Mouse (Mus musculus): ENCODE data around the gene 4930435E12Rik. TPM values are rescaled to one million over a fixed set of nuclear protein-coding genes. Genes with fewer than 3 reads are reported as not detected.

Gene 4930435E12Rik
- total and polyA plus RNA-seq, 3 experiments = not detected

- no peaks in the 10 kb centered on the region for H3K27me3 ChIP-seq (replicated peaks)
- in situ Hi-C loops (cut with MboI; ENCODE audit: low pct_ligation_motif_present, low pct_unique_long_range_greater_than_20kb, low sequenced_read_pairs) (no loop called here), dilution Hi-C loops (cut with MboI; ENCODE audit: extremely low pct_ligation_motif_present, extremely low pct_unique_long_range_greater_than_20kb, low sequenced_read_pairs) (no loop called here)
- H3K4me3 ChIP-seq (replicated peaks in 1 of 3; ENCODE audit: low read depth in 2 of 3, low read length in 2 of 3, poor library complexity in 1 of 3) = no peak overlapping the region
- no peaks in the 10 kb centered on the region for H3K79me2 ChIP-seq (replicated peaks; ENCODE audit: control insufficient read depth, extremely low read depth, insufficient read depth, poor library complexity, severe bottlenecking)
- H3K36me3 ChIP-seq (replicated peaks in 1 of 2; ENCODE audit: control insufficient read depth in 1 of 2, insufficient read depth in 1 of 2, low read length in 1 of 2) = no peaks in the 10 kb centered on the region
- TF ChIP-seq EP300 (IDR thresholded peaks at IDR 0.05; ENCODE audit: low read length) (peak; percentile 28; the same call in 1 of the 2 replicates), MAX (IDR thresholded peaks at IDR 0.05; ENCODE audit: low read length) (no peak)
- no peaks in the 10 kb centered on the region for H3K9me3 ChIP-seq (replicated peaks; ENCODE audit: low read length)
- H3K27ac ChIP-seq (ENCODE audit: insufficient read depth, low read depth) = no peak overlapping the region
- H3K4me1 ChIP-seq (ENCODE audit: control insufficient read depth in 1 of 2, insufficient read depth in 2 of 2) = peaks cover 0 to 3% of the 10 kb centered on the region in 2 experiments; a peak in 1 of 4 replicates
- no peak overlapping the region for H3K9ac ChIP-seq (ENCODE audit: insufficient read depth, low read depth)
- no peak for DNase-seq (ENCODE audit: extremely low read depth)
- H3K4me2 ChIP-seq (ENCODE audit: insufficient read depth, low read depth, poor library complexity, severe bottlenecking) = no peak overlapping the region
Measured at GRCm38 (mm10) chr16:38789016-38789415, 39.5 kb downstream of the 4930435E12Rik start.

GRCm38 (mm10) chr16:38785301-38785700, 43.2 kb downstream of the 4930435E12Rik start:
- Histone ChIP-seq H3K9me3 (replicated peaks; ENCODE audit: low read length) (no peaks in the 10 kb centered on the region), H3K4me1 (ENCODE audit: control insufficient read depth in 1 of 2, insufficient read depth in 2 of 2) (peaks cover 0 to 3% of the 10 kb centered on the region in 2 experiments; a peak in 1 of 4 replicates), H3K36me3 (replicated peaks in 1 of 2; ENCODE audit: control insufficient read depth in 1 of 2, insufficient read depth in 1 of 2, low read length in 1 of 2) (no peaks in the 10 kb centered on the region), H3K4me2 (ENCODE audit: insufficient read depth, low read depth, poor library complexity, severe bottlenecking) (no peak overlapping the region), H3K27me3 (replicated peaks) (no peaks in the 10 kb centered on the region), H3K9ac (ENCODE audit: insufficient read depth, low read depth) (no peak overlapping the region), H3K79me2 (replicated peaks; ENCODE audit: control insufficient read depth, extremely low read depth, insufficient read depth, poor library complexity, severe bottlenecking) (no peaks in the 10 kb centered on the region), H3K27ac (ENCODE audit: insufficient read depth, low read depth) (no peak overlapping the region), H3K4me3 (replicated peaks in 1 of 3; ENCODE audit: low read depth in 2 of 3, low read length in 2 of 3, poor library complexity in 1 of 3) (no peak overlapping the region)
- dilution Hi-C loops (cut with MboI; ENCODE audit: extremely low pct_ligation_motif_present, extremely low pct_unique_long_range_greater_than_20kb, low sequenced_read_pairs) (no loop called here), in situ Hi-C loops (cut with MboI; ENCODE audit: low pct_ligation_motif_present, low pct_unique_long_range_greater_than_20kb, low sequenced_read_pairs) (no loop called here)
- no peak for DNase-seq (ENCODE audit: extremely low read depth)
- TF ChIP-seq GABPA (IDR thresholded peaks at IDR 0.05; ENCODE audit: insufficient replicate concordance, low read depth, low read length) (no peak), PAX5 (IDR thresholded peaks at IDR 0.05; ENCODE audit: low read length) (no peak), EP300 (IDR thresholded peaks at IDR 0.05; ENCODE audit: low read length) (no peak), HCFC1 (IDR thresholded peaks at IDR 0.05; ENCODE audit: low read depth, low read length) (no peak), RCOR1 (conservative IDR thresholded peaks at IDR 0.05; ENCODE audit: low read depth, low read length) (no peak), ZNF384 (IDR thresholded peaks at IDR 0.05; ENCODE audit: low read depth, low read length) (no peak), TBP (conservative IDR thresholded peaks at IDR 0.05; ENCODE audit: low read depth, low read length) (no peak), MAX (IDR thresholded peaks at IDR 0.05; ENCODE audit: low read length) (no peak), USF2 (conservative IDR thresholded peaks at IDR 0.05; ENCODE audit: low read depth, low read length) (no peak), ZMIZ1 (IDR thresholded peaks at IDR 0.05; ENCODE audit: low read depth, low read length) (no peak), BHLHE40 (IDR thresholded peaks at IDR 0.05; ENCODE audit: low read depth, low read length) (no peak), MAZ (IDR thresholded peaks at IDR 0.05; ENCODE audit: low read depth, low read length) (no peak), CHD1 (IDR thresholded peaks at IDR 0.05; ENCODE audit: low read depth, low read length) (no peak)

DNA sequence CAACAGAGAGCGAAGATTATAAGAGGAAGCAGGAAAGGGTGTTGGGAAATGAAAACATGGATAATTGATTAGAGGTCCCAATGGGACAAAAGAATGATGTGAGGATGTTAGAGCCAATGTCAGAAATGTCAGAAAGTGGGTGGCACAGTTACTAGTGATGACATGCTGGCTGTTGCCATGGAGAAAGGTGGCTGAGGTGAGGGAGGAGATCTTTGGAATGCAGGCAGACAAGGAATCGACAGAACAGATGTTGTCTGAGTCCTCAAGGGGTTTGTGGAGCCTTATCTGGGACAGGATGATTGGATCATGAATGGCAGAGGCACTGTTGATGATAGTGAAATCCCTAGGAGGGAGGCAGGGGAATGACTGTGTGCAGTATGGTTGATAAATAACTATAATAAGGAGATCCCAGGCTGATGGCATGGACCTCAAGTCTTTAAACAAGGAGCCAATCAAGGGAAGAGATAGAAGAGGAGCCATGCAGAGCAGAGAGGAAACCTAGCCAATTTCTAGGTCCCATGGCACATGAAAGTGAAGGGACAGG, 46.0 kb downstream of the 4930435E12Rik start:
- in situ Hi-C loops (cut with MboI; ENCODE audit: low pct_ligation_motif_present, low pct_unique_long_range_greater_than_20kb, low sequenced_read_pairs) = no loop called here
- no peaks in the 10 kb centered on the region for H3K79me2 ChIP-seq (replicated peaks; ENCODE audit: control insufficient read depth, extremely low read depth, insufficient read depth, poor library complexity, severe bottlenecking)

More for the DNA sequence above, 46.0 kb downstream of the 4930435E12Rik start:
- no peak for DNase-seq (ENCODE audit: extremely low read depth)
- Histone ChIP-seq H3K4me2 (ENCODE audit: insufficient read depth, low read depth, poor library complexity, severe bottlenecking) (no peak overlapping the region), H3K9ac (ENCODE audit: insufficient read depth, low read depth) (no peak overlapping the region), H3K36me3 (replicated peaks in 1 of 2; ENCODE audit: control insufficient read depth in 1 of 2, insufficient read depth in 1 of 2, low read length in 1 of 2) (no peaks in the 10 kb centered on the region), H3K4me1 (ENCODE audit: control insufficient read depth in 1 of 2, insufficient read depth in 2 of 2) (no peaks in the 10 kb centered on the region), H3K9me3 (replicated peaks; ENCODE audit: low read length) (no peaks in the 10 kb centered on the region), H3K27ac (ENCODE audit: insufficient read depth, low read depth) (no peak overlapping the region), H3K27me3 (replicated peaks) (no peaks in the 10 kb centered on the region), H3K4me3 (replicated peaks in 1 of 3; ENCODE audit: low read depth in 2 of 3, low read length in 2 of 3, poor library complexity in 1 of 3) (no peak overlapping the region)
- dilution Hi-C loops (cut with MboI; ENCODE audit: extremely low pct_ligation_motif_present, extremely low pct_unique_long_range_greater_than_20kb, low sequenced_read_pairs) = no loop called here
- TF ChIP-seq GABPA (IDR thresholded peaks at IDR 0.05; ENCODE audit: insufficient replicate concordance, low read depth, low read length) = no peak
- no peak for TF ChIP-seq MEF2A (IDR thresholded peaks at IDR 0.05; ENCODE audit: borderline replicate concordance, low read depth, low read length)
- TF ChIP-seq ELF1 (IDR thresholded peaks at IDR 0.05; ENCODE audit: low read depth, low read length) = no peak
- no peak for TF ChIP-seq USF2 (conservative IDR thresholded peaks at IDR 0.05; ENCODE audit: low read depth, low read length)
- TF ChIP-seq NELFE (IDR thresholded peaks at IDR 0.05; ENCODE audit: low read depth, low read length) = no peak
- TF ChIP-seq SMC3 (IDR thresholded peaks at IDR 0.05; ENCODE audit: low read depth, low read length) = no peak
- TF ChIP-seq MXI1 (IDR thresholded peaks at IDR 0.05; ENCODE audit: low read depth, low read length) = no peak
- no peak for TF ChIP-seq JUN (IDR thresholded peaks at IDR 0.05; ENCODE audit: insufficient read depth, low read depth, low read length)
- TF ChIP-seq BHLHE40 (IDR thresholded peaks at IDR 0.05; ENCODE audit: low read depth, low read length) = no peak
- no peak for TF ChIP-seq RAD21 (IDR thresholded peaks at IDR 0.05; ENCODE audit: low read depth, low read length)
- TF ChIP-seq MAZ (IDR thresholded peaks at IDR 0.05; ENCODE audit: low read depth, low read length) = no peak
- no peak for TF ChIP-seq ZKSCAN1 (IDR thresholded peaks at IDR 0.05; ENCODE audit: borderline replicate concordance, low read depth, low read length)
- TF ChIP-seq PAX5 (IDR thresholded peaks at IDR 0.05; ENCODE audit: low read length) = no peak
- no peak for TF ChIP-seq JUND (conservative IDR thresholded peaks at IDR 0.05; ENCODE audit: low read depth, low read length)
- no peak for TF ChIP-seq E2F4 (IDR thresholded peaks at IDR 0.05; ENCODE audit: insufficient replicate concordance, low read depth, low read length)
- TF ChIP-seq MYC (IDR thresholded peaks at IDR 0.05; ENCODE audit: low read depth, low read length) = no peak
- TF ChIP-seq HCFC1 (IDR thresholded peaks at IDR 0.05; ENCODE audit: low read depth, low read length) = no peak
